In genomic region chr9:42123713-42124576, GRCm38 (mm10) we compare ENCODE assay signal across 7 mouse cellular contexts. TPM values are rescaled to one million over a fixed set of nuclear protein-coding genes. Genes with fewer than 3 reads are reported as not detected.
DNase-seq lines count a peak whose midpoint lies in the region; ATAC-seq and TF ChIP-seq lines count a peak whose summit lies in the region.

Sorl1 (minus strand) TSS chr9:42124297.

- H3K4me1 ChIP-seq in embryonic facial prominence, embryonic 13.5 days: peaks cover 34% of the 10 kb centered on the region
- H3K4me1 ChIP-seq in heart, adult 2 months (ENCODE audit: control insufficient read depth, insufficient read depth, low read length): no peaks in the 10 kb centered on the region
- peaks cover 14% of the 10 kb centered on the region for H3K4me1 ChIP-seq in limb, embryonic 13.5 days
- H3K4me1 ChIP-seq in midbrain, embryonic 14.5 days (ENCODE audit: control insufficient read depth, insufficient read depth, low read length): peaks cover 18% of the 10 kb centered on the region

- H3K9me3 ChIP-seq in embryonic facial prominence, embryonic 13.5 days: no peaks in the 10 kb centered on the region
- no peaks in the 10 kb centered on the region for H3K9me3 ChIP-seq in limb, embryonic 13.5 days
- H3K9me3 ChIP-seq in midbrain, embryonic 14.5 days (ENCODE audit: control insufficient read depth, low read length): no peaks in the 10 kb centered on the region

- TF ChIP-seq CTCF in heart, adult 2 months (IDR thresholded peaks at IDR 0.05): peak; percentile 65

- H3K27ac ChIP-seq in embryonic facial prominence, embryonic 13.5 days: peak within 1 kb of the TSS; percentile 66
- peak within 1 kb of the TSS; percentile 60 for H3K27ac ChIP-seq in heart, adult 2 months
- no peak within 1 kb of the TSS for H3K27ac ChIP-seq in limb, embryonic 13.5 days
- H3K27ac ChIP-seq in midbrain, embryonic 14.5 days (replicated peaks; ENCODE audit: low read depth, low read length): peak within 1 kb of the TSS; percentile 66

- H3K9ac ChIP-seq in embryonic facial prominence, embryonic 13.5 days: peak within 1 kb of the TSS; percentile 85
- peak within 1 kb of the TSS; percentile 80 for H3K9ac ChIP-seq in heart, adult 2 months (ENCODE audit: low read depth, low read length)
- peak within 1 kb of the TSS; percentile 81 for H3K9ac ChIP-seq in limb, embryonic 13.5 days
- H3K9ac ChIP-seq in midbrain, embryonic 14.5 days (replicated peaks; ENCODE audit: low read length): peak within 1 kb of the TSS; percentile 82

- H3K36me3 ChIP-seq in embryonic facial prominence, embryonic 13.5 days: no peaks in the 10 kb centered on the region
- H3K36me3 ChIP-seq in heart, adult 2 months (ENCODE audit: control insufficient read depth, insufficient read depth, low read length): no peaks in the 10 kb centered on the region
- H3K36me3 ChIP-seq in limb, embryonic 13.5 days: no peaks in the 10 kb centered on the region
- no peaks in the 10 kb centered on the region for H3K36me3 ChIP-seq in midbrain, embryonic 14.5 days (ENCODE audit: control insufficient read depth, insufficient read depth, low read length)

- H3K79me2 ChIP-seq in heart, adult 2 months (replicated peaks; ENCODE audit: control insufficient read depth, insufficient read depth, low read length): no peaks in the 10 kb centered on the region

- peak within 1 kb of the TSS; percentile 95 for H3K4me2 ChIP-seq in embryonic facial prominence, embryonic 13.5 days
- peak within 1 kb of the TSS; percentile 96 for H3K4me2 ChIP-seq in limb, embryonic 13.5 days (replicated peaks)
- peak within 1 kb of the TSS; percentile 87 for H3K4me2 ChIP-seq in midbrain, embryonic 14.5 days (ENCODE audit: low read length)

- ATAC-seq in embryonic facial prominence, embryonic 13.5 days (ENCODE audit: insufficient number of reproducible peaks, insufficient read depth, low FRiP score, low TSS enrichment, low read depth): peak; percentile 85
- peak; percentile 76 for ATAC-seq in limb, embryonic 13.5 days (ENCODE audit: low FRiP score, low read depth)
- ATAC-seq in midbrain, embryonic 14.5 days (ENCODE audit: low FRiP score, low TSS enrichment): peak; percentile 73

- no peak for TF ChIP-seq EP300 in heart, adult 2 months (IDR thresholded peaks at IDR 0.05; ENCODE audit: insufficient read depth, low read depth, low read length)

- H3K4me3 ChIP-seq in embryonic facial prominence, embryonic 13.5 days: peak within 1 kb of the TSS; percentile 86
- H3K4me3 ChIP-seq in heart, adult 2 months: peak within 1 kb of the TSS; percentile 70
- H3K4me3 ChIP-seq in limb, embryonic 13.5 days: peak within 1 kb of the TSS; percentile 80
- H3K4me3 ChIP-seq in midbrain, embryonic 14.5 days (replicated peaks; ENCODE audit: low read depth, low read length): peak within 1 kb of the TSS; percentile 79

- intact Hi-C loops in heart, adult 2 months (cut with DNase I): loop anchor here (5.0 kb wide), 2 partner anchors 83 to 122 kb away; no protein-coding TSS in a partner anchor

- TF ChIP-seq POLR2A in heart, adult 2 months (IDR thresholded peaks at IDR 0.05; ENCODE audit: insufficient read depth, low read depth, low read length): no peak

- DNase-seq in adrenal gland, postnatal 36 days: peak; percentile 81 to 90
- DNase-seq in heart, adult 2 months: peak; percentile 79 to 82
- DNase-seq in kidney, adult 18-20 months: peak; percentile 85
- DNase-seq in midbrain, embryonic 14.5 days: peak; percentile 85
- peak; percentile 74 to 86 for DNase-seq in spleen, postnatal 4 days (ENCODE audit: low spot score in 2 of 2)

- under 1% methylated on average over 91 of the region's 94 CpGs for WGBS in embryonic facial prominence, embryonic 13.5 days
- WGBS in heart, adult 2 months: 1% methylated on average over 87 of the region's 94 CpGs
- WGBS in limb, embryonic 13.5 days: under 1% methylated on average over 86 of the region's 94 CpGs
- under 1% methylated on average over 84 of the region's 94 CpGs for WGBS in midbrain, embryonic 14.5 days

- 0 out of 2 replicates have a peak, but pooled peaks cover 3% of the 10 kb centered on the region for H3K27me3 ChIP-seq in embryonic facial prominence, embryonic 13.5 days
- no peaks in the 10 kb centered on the region for H3K27me3 ChIP-seq in heart, adult 2 months (ENCODE audit: control insufficient read depth, insufficient read depth, low read length)
- peaks cover 44% of the 10 kb centered on the region for H3K27me3 ChIP-seq in limb, embryonic 13.5 days
- H3K27me3 ChIP-seq in midbrain, embryonic 14.5 days (ENCODE audit: control insufficient read depth, insufficient read depth, low read length): peaks cover 11% of the 10 kb centered on the region; the same call in 1 of the 2 replicates

RNA-seq across cellular contexts. Expression of gene Sorl1, which starts in this region (rescaled TPM):
- 10 to 100 TPM; 19.6 to 33.3 TPM for total RNA-seq in adrenal gland, postnatal 36 days (2021)
- polyA plus RNA-seq in embryonic facial prominence, embryonic 13.5 days (2015; fragmentation: Nextera tagmentation; extraction: Ambion mirVana): 6.6 and 8.2 TPM in 2 replicates
- total RNA-seq in heart, adult 2 months (2021): 10 to 100 TPM; 14.1 to 16.0 TPM
- 12.3 and 13.4 TPM in 2 replicates for polyA plus RNA-seq in heart, adult 2 months (2012; rRNA removed)
- 3.4 and 5.4 TPM in 2 replicates for polyA plus RNA-seq in limb, embryonic 13.5 days (2015; fragmentation: Nextera tagmentation; extraction: Ambion mirVana)
- polyA plus RNA-seq in midbrain, embryonic 14.5 days (2014; fragmentation: Nextera tagmentation; extraction: Ambion mirVana): 8.3 and 8.8 TPM in 2 replicates
